Mouse (Mus musculus) kidney, embryonic 14.5 days (tissue): Measurements from ENCODE around the gene Gm14296. TPM values are rescaled to one million over a fixed set of nuclear protein-coding genes. Genes with fewer than 3 reads are reported as not detected.
"Not testable (repeated sequence)": the region's sequence is repeated elsewhere in the genome, so short reads cannot be mapped to it uniquely, and the experiment has no call there.

Source experiments
- ATAC-seq: fragments of 200-750 bp; cut with Nextera tagmentation; 2 replicates; pipeline ENCODE4 v1.8.0; 2017; ENCODE audit warnings: moderate number of reproducible peaks, mild to moderate bottlenecking, moderate TSS enrichment, moderate library complexity; ENCODE audit not compliant: low FRiP score, low TSS enrichment
- H3K27ac ChIP-seq: fragments of 300-500 bp; sonication (generic); 2 replicates; pipeline ENCODE4 v1.5.1; 2014; ENCODE audit warnings: low read depth, mild to moderate bottlenecking, low read length, moderate library complexity, mixed read lengths
- H3K27me3 ChIP-seq: fragments of 300-500 bp; sonication (generic); 2 replicates; pipeline ENCODE4 v1.6.1; 2014; ENCODE audit warnings: mild to moderate bottlenecking, low read length; ENCODE audit not compliant: control insufficient read depth, insufficient read depth
- H3K36me3 ChIP-seq: fragments of 300-500 bp; sonication (generic); 2 replicates; pipeline ENCODE4 v1.6.1; 2014; ENCODE audit warnings: low read length, mixed read lengths; ENCODE audit not compliant: control insufficient read depth, insufficient read depth
- H3K4me1 ChIP-seq: fragments of 300-500 bp; sonication (generic); 2 replicates; pipeline ENCODE4 v1.6.1; 2014; ENCODE audit warnings: low read length, mixed read lengths; ENCODE audit not compliant: control insufficient read depth, insufficient read depth
- H3K4me2 ChIP-seq: fragments of 300-500 bp; sonication (generic); replicated peaks from 2 replicates; pipeline ENCODE4 v1.6.1; 2014; ENCODE audit warnings: low read depth, mild to moderate bottlenecking, low read length
- H3K4me3 ChIP-seq: fragments of 300-500 bp; sonication (generic); 2 replicates; pipeline ENCODE4 v1.5.1; 2014; ENCODE audit warnings: mild to moderate bottlenecking, low read length
- H3K9ac ChIP-seq: fragments of 300-500 bp; sonication (generic); 2 replicates; pipeline ENCODE4 v1.6.1; 2014; ENCODE audit warnings: low read depth, mild to moderate bottlenecking, low read length, moderate library complexity
- H3K9me3 ChIP-seq: fragments of 300-500 bp; sonication (generic); 2 replicates; pipeline ENCODE4 v1.6.1; 2016; ENCODE audit warnings: low read length; ENCODE audit not compliant: control insufficient read depth
- WGBS: fragments of 180-500 bp; shearing (Covaris S2); extraction: QIAGEN DNeasy Blood & Tissue Kit; methylation state at CpG from one replicate; pipeline ENCODE4 v1.1.7; 2014; 5-methylcytosine and 5-hydroxymethylcytosine counted together
- polyA plus RNA-seq: library from polyadenylated mRNA; unstranded; fragments of >200 nt; fragmentation: Nextera tagmentation; extraction: Ambion mirVana; gene quantifications from 2 replicates; pipeline ENCODE4 v1.2.1, GENCODE M21; 2014

Gm14296 gene
- 6.1 and 11.2 TPM in 2 replicates for polyA plus RNA-seq

GRCm38 (mm10) chr2:176927709-176928108 lies at the start of gene Gm14296:
TSS of gene Gm14296 (minus strand) at chr2:176927809.
- WGBS = no CpG with 5 or more reads among the region's 2 CpGs
- H3K27me3 ChIP-seq, H3K4me1 ChIP-seq, H3K9me3 ChIP-seq, ATAC-seq, H3K4me3 ChIP-seq, H3K27ac ChIP-seq, H3K36me3 ChIP-seq, H3K4me2 ChIP-seq, H3K9ac ChIP-seq: not testable (repeated sequence)

DNA sequence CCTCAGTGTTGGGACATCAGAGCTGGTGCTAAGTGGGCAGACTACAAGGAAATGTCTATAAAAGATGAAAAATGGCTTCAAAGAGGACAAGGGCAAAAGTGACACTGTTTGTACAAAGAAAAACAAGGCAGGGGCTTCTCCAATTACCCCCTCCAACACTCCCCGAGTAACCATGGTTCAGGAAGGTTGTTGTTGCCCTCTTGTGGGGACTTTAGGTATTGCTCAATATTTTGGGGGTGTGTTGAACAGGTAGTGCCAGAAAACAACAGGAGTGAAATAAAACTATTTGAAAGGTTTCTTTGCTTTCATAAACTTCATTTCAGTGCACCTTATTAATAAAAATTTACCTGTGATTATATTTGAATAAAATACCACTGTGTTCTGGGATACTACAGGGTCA lies 22.1 kb downstream of the Gm14296 start:
- not testable (repeated sequence) for H3K27me3 ChIP-seq, ATAC-seq, H3K9me3 ChIP-seq, H3K4me3 ChIP-seq, H3K9ac ChIP-seq, H3K4me2 ChIP-seq, H3K27ac ChIP-seq, H3K4me1 ChIP-seq, H3K36me3 ChIP-seq
- no CpG with 5 or more reads among the region's 1 CpGs for WGBS

Other genes with a start within 250 kb of the Gm14296 start
- gene Gm14305, start 219.5 kb downstream of the Gm14296 start, polyA plus RNA-seq = 32.1 and 37.0 TPM in 2 replicates
- 13.4 and 22.6 TPM in 2 replicates for gene Gm14295, start 129.2 kb downstream of the Gm14296 start, polyA plus RNA-seq
- not detected in 2 replicates for gene Gm14408, start 96.7 kb downstream of the Gm14296 start, polyA plus RNA-seq
- 13.5 and 14.3 TPM in 2 replicates for gene Gm14419, start 73.1 kb upstream of the Gm14296 start, polyA plus RNA-seq
- 0.39 TPM in 1 of 2 replicates, not detected in the other for gene Gm14401, start 146.5 kb upstream of the Gm14296 start, polyA plus RNA-seq